Mouse (Mus musculus): Measurements from ENCODE around the gene Cbfa2t3.

- TF ChIP-seq CTCF (IDR thresholded peaks at IDR 0.05; ENCODE audit: low read depth, low read length) (no peak), POLR2A (IDR thresholded peaks at IDR 0.05; ENCODE audit: extremely low read depth, insufficient read depth, low read length) (no peak)
Observed at GRCm38 (mm10) chr8:122666827-122667226, 32.1 kb downstream of the Cbfa2t3 start.

Measured in liver, adult 2 months (tissue).